Mouse (Mus musculus) brain, embryonic 14.5 days (tissue): ENCODE data around the gene Brd7.

ENCODE experiments used
- CTCF ChIP-seq: fragments of 200-500 bp; IDR thresholded peaks from 2 replicates; pipeline ENCODE4 v1.5.1; 2012; ENCODE audit warnings: inconsistent platforms, mild to moderate bottlenecking, moderate library complexity, borderline replicate concordance; ENCODE audit not compliant: insufficient read depth, insufficient read length; ENCODE audit errors: extremely low read depth
- POLR2A ChIP-seq: fragments of 200-500 bp; IDR thresholded peaks from 2 replicates; pipeline ENCODE4 v1.6.1; 2012; ENCODE audit warnings: mild to moderate bottlenecking, inconsistent platforms, borderline replicate concordance; ENCODE audit not compliant: poor library complexity, insufficient read depth, insufficient read length, severe bottlenecking; ENCODE audit errors: extremely low read depth

- no peak for TF ChIP-seq POLR2A
- no peak for TF ChIP-seq CTCF
These were observed 54.3 kb downstream of the Brd7 start for GRCm38 (mm10) chr8:88307736-88308135.
